Mouse (Mus musculus): ENCODE measurements at regions not wholly inside any gene's neighbourhood (a gene's known extent, or its start where the extent isn't known, plus 50 kb on each side); places are given as distances from the start of the nearest gene placed in this dataset.
A peak's percentile ranks its signal among the peaks of the same experiment; 100 is the strongest.

DNA sequence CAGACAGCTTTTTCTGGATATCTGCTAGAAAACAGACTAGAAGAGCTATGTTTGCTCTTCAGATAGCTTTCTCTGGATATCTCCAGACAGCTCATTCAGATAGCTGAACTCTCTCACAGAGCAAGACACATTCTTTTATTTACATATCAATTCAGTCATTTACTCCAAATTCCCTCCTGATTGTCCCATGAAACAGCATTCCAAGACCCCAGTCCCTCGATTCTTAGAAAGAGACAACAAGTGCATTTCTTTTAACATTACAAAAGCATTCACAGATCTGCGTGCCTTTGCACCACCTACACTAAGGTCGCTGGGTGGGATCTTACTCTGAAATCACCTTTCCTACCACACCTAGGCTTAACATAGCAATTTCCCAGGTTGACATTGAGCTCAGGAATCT, 1039.5 kb upstream of the Ddx18 start:
- no peak for DNase-seq (ENCODE audit: low spot score)

- DNase-seq (ENCODE audit: low spot score) = peak; percentile 0
These were observed 1008.2 kb upstream of the Ddx18 start for GRCm38 (mm10) chr1:122575954-122576353.

GRCm38 (mm10) chr1:122551596-122551995, 983.8 kb upstream of the Ddx18 start:
- no peak for DNase-seq (ENCODE audit: low spot score)

GRCm38 (mm10) chr1:122509580-122509979, 941.8 kb upstream of the Ddx18 start:
- DNase-seq (ENCODE audit: low spot score) = no peak

- DNase-seq (ENCODE audit: low spot score) = no peak
These were observed 933.9 kb upstream of the Ddx18 start for GRCm38 (mm10) chr1:122501707-122502106.

DNA sequence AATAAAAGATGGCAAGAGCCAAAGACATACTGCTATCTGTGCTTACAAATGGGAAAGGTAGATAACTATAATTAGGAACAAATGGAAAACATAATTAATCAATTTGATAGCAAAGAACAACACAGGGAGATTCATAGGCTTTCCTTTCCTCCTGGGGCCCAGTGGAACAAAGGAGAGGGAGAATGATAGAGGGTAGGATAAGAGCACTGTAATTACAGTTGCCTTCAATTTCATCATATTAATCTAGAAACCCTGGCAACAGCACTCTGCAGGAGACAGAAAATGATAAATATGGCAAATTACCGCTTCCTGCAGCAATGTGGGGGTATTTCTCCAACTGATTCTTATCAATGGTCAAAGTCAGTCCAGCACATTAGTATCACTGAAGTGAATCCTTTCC, 910.2 kb upstream of the Ddx18 start:
- no peak for DNase-seq (ENCODE audit: low spot score)

GRCm38 (mm10) chr1:122463931-122464330, 896.1 kb upstream of the Ddx18 start:
- no peak for DNase-seq (ENCODE audit: low spot score)

- no peak for DNase-seq (ENCODE audit: low spot score)
These were observed 891.3 kb upstream of the Ddx18 start for GRCm38 (mm10) chr1:122459056-122459455.

DNA sequence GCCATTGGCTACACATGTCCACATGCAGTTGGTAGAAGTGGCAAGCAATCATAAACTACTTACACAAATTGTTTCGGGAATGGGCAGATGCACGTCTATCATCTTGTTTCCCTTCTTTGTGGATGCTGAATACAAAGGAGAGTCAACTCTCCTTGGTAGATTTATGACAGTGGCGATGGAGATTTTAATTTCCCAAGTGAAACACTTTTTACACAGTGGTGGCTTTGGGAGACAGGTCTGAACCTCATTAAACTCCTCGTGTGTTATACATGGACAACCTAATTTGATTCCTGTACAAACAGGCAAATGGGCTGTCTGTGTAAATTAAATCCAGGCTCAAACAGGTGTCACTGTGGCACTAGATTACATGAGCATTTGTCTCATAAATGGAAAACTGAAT, 887.1 kb upstream of the Ddx18 start:
- no peak for DNase-seq (ENCODE audit: low spot score)

DNA sequence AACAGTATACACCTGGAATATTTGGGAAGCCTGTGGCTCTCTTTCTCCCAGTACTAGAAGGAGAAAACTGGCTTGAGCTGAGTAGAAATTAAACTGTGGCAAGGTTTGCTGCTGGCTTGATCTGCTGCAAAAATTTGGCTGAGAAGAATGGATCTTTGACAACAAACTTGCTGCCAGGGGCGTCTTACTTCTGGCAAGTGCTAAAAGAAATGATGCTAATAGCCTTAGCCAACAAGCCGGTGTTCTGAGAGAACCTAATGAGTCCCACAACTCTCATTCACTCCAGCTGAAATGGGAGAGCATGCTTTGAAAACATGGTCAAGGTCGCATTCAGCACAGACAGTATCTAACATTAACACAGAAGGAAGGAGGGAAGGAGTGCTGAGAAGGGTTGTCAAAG, 885.8 kb upstream of the Ddx18 start:
- no peak for DNase-seq (ENCODE audit: low spot score)

DNA sequence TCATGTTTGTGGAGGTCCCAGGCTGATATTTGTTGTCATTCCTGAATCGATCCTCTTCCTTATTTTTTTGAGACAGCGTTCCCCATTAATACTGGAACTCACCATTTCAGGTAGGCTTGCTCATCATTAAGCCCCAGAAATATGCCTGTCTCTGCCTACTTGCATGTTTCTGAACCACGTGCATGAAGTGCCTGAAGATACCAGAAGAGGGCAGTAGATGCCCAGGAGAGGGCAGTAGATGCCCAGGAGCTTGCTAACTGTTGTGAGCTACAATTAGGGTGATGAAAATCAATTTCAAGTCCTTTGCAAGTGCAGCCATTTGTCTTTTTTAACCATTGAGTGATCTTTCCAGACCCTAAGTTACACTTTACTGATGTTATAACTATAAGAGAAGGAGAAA, 871.6 kb upstream of the Ddx18 start:
- no peak for DNase-seq (ENCODE audit: low spot score)

GRCm38 (mm10) chr1:122423503-122423902, 855.7 kb upstream of the Ddx18 start:
- DNase-seq (ENCODE audit: low spot score) = no peak

- DNase-seq (ENCODE audit: low spot score) = peak; percentile 48
These were observed 828.6 kb upstream of the Ddx18 start for GRCm38 (mm10) chr1:122396342-122396741.

GRCm38 (mm10) chr1:122393660-122394355, 826.0 kb upstream of the Ddx18 start:
- peak; percentile 29 for DNase-seq (ENCODE audit: low spot score)

- peak; percentile 70 for DNase-seq (ENCODE audit: low spot score)
These were observed 789.2 kb upstream of the Ddx18 start for GRCm38 (mm10) chr1:122357015-122357414.

- no peak for DNase-seq (ENCODE audit: low spot score)
These were observed 783.7 kb upstream of the Ddx18 start for GRCm38 (mm10) chr1:122351530-122351929.

GRCm38 (mm10) chr1:122333267-122333666, 765.5 kb upstream of the Ddx18 start:
- DNase-seq (ENCODE audit: low spot score) = no peak

- DNase-seq (ENCODE audit: low spot score) = no peak
These were observed 760.5 kb upstream of the Ddx18 start for GRCm38 (mm10) chr1:122328276-122328675.

All from left cerebral cortex, adult 11 months (tissue).